Mouse (Mus musculus): Measurements from ENCODE around the gene Cacng7.

Cacng7 gene

DNA sequence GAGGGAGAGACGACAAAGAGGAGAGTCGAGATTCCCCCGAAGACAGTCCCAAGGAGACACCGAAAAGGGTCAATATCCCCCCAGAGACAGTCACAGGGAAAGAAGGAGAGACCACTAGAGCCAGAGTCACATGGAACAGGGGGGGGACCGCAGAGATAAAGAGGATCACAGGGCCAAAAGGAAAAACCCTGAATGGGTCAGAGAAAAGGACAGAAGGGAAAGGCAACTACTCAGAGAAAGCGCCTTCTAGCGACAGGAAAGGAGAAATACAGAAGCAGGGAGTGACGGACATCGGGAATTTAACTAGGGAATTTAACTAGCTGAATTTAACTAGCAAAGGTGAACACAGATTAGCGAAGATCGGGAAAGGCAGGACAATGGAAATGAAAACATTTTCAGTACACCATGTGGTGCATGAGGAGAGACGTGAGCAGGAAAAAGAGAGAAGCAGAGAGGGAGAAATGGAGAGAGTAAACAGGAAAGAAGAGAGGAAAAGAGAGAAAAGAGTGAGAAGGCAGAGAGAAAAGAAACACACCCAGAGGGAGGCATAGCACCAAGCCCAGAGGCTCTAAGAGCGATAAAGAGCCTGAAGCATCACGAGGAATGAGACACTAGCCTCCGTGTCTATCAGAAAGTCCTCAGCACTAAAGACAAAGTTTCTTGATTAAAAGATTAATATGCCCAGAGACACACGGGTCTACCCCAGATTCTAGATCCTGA lies 30.0 kb upstream of the Cacng7 start:
- in situ Hi-C loops (cut with MboI, MseI): no loop called here

DNA sequence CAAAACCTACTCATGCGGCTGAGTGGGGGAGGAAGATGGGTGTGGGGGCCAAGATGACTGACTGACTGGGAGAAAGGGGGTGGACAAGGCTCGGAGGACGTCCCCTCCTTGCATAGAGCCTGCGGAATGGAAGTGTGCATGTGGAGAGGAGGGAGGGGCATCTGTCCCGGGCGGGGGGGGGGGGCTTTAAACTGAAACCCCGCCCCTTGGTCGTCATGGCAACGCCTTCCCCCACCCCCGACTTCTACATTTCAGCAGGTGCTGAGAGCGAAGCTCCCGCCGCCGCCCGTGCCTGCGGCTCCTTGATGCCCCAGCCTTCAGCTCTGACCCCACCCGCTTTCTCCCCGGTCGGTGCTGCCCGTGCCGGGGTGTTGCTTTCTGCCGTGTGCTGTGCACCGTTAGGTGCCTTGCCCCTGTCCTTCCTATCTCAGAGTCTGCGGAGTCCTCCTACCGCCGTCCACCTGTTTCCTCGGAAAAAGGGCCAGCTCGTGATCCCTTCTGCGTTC lies 29.4 kb upstream of the Cacng7 start:
- in situ Hi-C loops (cut with MboI, MseI): no loop called here

DNA sequence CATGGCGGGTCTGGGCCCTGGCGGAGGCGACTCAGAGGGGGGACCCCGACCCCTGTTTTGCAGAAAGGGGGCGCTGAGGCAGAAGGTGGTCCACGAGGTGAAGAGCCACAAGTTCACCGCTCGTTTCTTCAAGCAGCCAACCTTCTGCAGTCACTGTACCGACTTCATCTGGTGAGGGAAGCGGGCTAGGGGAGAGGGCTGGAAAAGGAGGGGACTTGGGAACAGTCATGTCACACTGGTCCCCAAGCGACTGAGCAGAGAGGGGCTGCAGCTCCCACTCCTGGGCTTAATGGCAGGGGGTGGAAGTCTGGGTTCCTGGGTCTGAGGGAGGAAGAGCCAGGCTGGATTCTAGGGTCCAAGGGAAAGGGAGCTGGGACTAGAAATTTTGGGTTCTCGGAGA lies 29.0 kb upstream of the Cacng7 start:
- in situ Hi-C loops (cut with MboI, MseI): no loop called here

DNA sequence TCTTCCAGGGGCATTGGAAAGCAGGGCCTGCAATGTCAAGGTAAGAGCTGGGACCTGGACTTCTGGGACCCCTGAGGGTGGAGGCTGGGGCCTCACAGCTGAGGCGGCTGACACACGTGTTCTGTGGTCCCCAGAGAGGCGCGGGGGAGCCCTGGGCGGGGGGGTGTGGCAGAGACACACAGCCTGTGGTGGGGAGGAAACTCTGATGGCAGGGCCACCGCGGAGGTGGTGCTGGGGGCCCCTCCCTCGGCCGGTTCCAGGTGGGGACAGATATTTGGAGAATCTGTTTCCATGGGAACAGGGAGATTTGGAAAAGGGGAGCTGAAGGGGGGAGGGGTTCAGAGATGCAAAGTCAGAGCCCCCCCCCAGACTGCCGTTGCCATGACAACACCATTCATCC lies 28.5 kb upstream of the Cacng7 start:
- in situ Hi-C loops (cut with MboI, MseI): no loop called here

DNA sequence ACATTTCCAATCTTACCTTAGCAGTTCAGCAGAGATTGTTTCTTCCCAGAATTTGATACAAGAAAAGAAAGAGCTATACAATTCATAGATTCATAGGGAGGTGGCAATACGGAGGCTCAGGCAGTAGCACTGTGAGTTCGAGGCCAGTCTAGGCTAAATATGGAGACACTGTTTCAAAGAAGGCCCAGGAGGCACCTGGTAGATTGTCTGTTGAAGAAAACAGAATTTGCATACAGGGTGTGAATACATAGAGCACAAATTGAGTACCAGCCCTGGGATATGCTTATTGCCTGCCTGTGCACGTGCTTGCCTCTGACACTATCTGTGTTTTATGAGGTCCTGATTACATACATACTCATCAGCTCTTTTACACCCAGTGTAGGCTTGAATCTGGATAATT lies 26.4 kb upstream of the Cacng7 start:
- in situ Hi-C loops (cut with MboI, MseI): loop anchor here (5.0 kb wide), 1 partner anchor 91 kb away; no protein-coding TSS in a partner anchor

DNA sequence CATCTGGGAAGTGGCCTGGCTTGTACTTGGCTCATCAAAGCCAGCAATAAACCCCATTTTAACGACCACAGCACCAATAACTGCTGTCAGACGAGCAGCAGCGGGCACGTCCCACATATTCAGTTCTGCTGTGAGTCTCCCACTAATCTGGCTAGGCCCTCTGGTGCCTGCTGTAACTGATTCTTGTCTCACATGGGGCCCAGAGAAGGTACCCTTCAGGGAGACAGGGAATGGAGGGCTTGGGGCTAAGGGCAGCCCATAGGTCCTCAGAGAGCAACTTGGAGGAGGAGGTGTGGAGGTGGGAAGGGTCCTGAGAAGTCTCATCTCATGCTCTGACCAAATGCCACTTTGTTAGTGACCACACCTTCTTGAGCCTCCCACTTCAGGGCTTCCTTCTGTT lies 24.1 kb upstream of the Cacng7 start:
- in situ Hi-C loops (cut with MboI, MseI): loop anchor here (5.0 kb wide), 1 partner anchor 89 kb away; no protein-coding TSS in a partner anchor

DNA sequence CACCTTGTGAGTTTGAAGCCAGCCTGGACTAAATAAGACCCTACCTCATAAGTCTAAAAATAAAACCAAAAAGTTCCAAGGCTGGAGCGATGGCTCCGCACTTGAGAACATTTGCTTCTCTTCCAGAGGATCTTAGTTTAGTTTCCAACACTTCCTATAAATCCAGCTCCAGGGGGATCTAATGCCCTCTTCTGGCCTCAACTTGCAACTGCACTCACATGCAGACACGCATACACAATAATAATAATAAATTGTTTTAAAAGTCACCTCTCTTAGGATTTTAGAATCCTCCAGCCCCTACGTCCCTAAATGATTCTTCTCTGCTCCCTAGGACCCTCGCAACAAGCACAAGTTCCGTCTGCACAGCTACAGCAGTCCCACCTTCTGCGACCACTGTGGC lies 22.5 kb upstream of the Cacng7 start:
- in situ Hi-C loops (cut with MboI, MseI): no loop called here

DNA sequence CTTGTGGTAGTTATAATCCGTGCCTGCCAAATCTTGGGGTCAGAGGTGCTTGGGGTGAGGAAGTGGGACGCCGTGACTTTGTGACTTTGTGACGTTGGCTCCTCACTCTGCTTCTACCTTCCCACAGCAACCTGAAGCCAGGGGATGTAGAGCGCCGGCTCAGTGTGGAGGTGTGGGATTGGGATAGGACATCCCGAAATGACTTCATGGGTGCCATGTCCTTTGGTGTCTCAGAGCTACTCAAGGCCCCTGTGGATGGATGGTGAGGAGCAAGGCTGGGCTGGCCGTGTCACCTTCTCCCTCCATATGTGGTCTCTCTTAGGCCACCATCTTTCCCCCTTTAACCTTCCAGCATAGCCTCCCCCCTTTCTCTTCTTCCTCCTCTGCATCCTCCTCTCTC lies 19.2 kb upstream of the Cacng7 start:
- in situ Hi-C loops (cut with MboI, MseI): no loop called here

DNA sequence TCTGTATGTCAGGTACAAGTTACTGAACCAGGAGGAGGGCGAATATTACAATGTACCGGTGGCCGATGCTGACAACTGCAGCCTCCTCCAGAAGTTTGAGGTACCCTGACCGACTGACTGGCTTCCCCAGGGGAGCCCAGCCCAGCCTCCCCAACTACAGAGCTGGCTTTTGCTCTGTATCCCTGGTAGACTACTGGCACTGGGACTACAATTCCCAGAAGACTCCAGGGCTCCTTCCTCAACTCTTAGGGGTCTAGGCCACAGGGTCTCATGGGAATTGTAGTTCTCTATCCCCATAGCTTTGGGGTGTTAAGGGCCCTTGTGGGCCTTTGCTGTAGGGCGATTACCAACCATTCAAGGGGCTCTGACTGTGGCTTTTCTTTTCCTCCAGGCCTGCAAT lies 18.6 kb upstream of the Cacng7 start:
- in situ Hi-C loops (cut with MboI, MseI): no loop called here

DNA sequence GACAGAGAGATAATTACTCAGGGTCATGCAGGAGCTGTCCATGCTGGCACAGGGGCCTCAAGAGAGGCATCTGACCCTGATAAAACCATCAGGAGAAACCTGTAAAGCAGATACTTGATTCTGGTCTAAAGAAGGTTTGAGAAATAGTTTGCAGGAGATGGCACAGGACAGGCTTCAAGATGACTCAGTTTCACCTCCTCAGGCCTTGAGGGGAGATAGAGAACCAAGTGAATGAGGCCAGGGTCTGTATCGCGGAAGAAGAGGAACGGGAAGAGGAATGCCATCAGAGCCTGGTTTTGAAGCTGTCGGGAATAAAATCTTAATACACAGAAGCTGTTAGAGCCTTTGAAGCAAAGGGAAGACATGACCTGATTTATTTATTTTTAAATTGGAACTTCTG lies 15.1 kb upstream of the Cacng7 start:
- in situ Hi-C loops (cut with MboI, MseI): no loop called here

DNA sequence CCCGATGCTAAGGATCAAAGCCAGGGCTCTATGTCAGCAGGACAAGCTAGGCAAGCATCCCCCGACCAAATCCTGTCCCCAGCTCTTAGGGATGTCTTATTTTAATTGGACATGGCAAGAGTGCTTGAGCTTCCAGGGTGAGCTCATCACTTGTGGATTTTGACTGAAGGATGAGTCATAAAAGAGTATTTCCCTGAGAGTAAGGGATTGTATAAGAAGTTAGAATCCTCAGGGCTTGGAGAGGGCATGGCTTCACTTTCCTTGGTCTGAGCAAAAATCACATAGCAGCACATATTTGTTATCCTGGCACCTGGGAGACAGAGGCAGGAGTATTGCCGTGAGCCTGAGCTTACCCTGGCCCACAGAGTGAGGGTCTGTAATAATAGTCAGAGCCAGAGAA lies 11.9 kb upstream of the Cacng7 start:
- in situ Hi-C loops (cut with MboI, MseI): no loop called here

DNA sequence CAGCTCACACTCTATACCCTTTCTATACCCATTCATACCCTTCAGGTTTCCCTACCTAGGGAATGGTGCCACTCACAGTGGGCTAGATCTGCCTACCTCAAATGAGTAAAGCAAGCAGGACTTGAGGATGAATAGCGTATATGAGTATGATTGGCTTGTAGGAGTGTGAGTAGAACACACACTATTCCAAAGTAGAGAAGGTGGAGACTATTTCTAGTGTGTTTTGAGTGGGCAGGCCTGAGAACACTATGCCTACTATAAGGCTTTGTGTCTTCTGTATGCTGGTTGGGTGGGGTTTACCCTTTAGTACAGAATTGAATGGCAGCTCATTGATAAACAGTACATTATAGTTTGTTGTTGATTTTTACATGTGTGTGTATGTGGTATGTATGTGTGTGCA lies 8.9 kb upstream of the Cacng7 start:
- in situ Hi-C loops (cut with MboI, MseI): no loop called here

DNA sequence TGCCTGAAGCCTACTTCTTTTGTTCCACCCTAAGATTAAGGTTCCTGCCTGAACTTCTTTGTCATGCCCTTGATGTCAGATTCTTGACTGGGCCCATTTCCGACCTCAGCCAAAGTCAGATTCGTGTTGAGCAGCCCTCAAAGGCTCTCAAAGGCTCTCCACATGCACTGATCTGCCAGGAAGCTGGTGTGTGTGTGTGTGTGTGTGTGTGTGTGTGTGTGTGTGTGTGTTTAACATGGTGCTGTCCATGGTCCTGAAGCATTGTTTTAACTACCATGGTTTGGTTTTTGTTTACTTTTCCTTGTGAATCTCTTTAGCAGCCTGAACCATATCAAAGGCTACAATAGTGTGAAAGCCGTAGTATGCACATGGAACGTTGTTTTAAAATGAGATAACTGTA lies 4.8 kb upstream of the Cacng7 start:
- in situ Hi-C loops (cut with MboI, MseI): no loop called here

DNA sequence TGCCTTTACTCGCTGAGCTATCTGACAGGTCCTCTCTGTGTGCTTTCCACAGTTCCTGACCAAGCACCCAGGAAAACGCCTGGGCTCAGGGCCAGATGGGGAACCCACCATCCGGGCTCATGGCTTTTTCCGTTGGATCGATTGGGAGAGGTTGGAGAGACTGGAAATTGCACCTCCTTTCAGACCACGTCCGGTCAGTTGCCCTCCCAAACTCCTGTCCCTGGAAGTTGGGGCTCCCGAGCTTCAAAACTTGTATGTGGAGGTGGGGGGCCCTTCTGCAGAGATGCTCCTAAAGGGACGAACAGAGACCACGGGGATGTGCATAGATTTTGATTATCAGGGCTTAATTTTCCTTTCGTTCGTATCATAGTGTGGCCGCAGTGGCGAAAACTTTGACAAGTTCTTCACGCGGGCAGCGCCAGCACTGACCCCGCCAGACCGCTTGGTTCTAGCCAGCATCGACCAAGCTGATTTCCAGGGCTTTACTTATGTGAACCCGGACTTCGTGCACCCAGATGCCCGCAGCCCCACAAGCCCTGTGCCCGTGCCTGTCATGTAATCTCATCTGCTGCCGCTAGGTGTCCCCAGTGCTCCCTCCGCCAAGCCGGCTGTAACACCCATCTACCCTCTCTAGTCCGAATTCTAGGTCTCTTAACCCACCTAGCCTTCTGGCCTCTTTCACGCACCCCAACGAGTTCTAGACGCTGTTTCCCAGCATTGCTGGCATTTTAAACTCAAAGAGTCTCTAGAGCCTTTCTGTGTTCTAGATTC lies 2.8 kb upstream of the Cacng7 start:
- in situ Hi-C loops (cut with MboI, MseI): no loop called here

DNA sequence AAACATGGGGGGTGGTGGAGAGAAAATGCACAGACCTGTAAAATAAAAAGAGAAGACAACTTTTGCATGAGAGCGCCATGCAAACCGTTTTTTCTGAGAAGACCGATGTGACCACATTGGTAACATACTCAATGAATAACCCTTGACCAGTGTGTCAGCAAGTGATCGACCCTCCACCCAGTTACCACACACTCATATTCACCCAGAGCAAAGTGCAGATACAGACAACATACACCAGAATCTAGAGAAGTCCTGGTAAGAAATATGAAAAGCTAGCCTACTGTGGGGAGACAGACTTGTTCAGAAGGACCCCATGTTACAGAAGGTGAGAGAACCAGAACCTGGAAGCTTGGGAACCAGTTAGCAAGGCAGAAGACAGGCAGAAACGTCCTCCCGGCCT lies 1.6 kb upstream of the Cacng7 start:
- in situ Hi-C loops (cut with MboI, MseI): no loop called here

DNA sequence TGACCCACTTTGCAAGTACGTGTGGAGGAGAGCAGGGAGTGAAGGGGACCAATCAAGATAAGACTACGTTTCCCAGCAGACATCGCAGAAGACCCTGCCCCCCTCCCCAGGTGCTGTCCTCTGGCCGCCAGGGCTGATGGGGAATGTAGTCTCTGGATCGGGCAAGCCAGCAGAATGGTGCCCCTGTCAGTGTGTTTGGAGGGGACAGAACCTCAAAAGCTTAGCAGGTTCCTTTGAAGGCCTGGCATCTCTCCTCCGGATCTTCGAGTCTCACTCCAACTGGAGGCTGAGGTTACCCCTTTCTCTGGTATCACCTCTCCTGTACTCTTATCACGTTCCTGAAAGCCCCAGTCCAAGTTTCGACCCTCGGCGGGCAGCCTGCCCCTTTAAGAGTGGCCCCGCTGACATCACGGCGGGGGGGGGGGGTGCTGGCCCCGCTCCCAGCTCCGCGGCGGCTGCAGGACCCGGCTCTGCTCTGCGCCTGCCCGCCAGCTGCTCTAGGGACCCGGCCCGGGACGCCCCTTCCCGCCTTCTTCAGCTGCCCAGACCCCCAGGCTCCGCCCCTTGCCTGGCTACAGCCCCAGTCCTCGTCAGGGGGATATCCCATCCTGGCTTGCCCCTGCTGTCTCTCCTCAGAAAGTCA lies 1.1 kb upstream of the Cacng7 start:
- in situ Hi-C loops (cut with MboI, MseI): no loop called here

DNA sequence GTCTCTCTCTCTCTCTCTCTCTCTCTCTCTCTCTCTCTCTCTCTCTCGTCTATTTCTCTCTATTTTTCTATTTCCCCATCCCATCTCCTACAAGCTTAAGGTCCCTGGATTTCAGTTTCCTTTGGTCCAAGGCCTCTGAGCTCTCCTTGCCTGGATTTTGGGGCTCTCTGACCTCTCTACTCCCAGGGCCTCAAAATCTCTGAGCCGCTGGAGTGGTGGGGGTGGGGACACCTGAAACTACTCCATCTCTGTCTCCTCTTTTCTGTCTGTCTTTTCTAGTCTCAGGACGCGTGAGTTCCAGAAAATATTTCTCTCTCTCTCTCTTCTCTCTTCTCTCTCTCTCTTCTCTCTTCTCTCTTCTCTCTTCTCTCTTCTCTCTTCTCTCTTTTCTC lies 535 bp upstream of the Cacng7 start:
- in situ Hi-C loops (cut with MboI, MseI): no loop called here

DNA sequence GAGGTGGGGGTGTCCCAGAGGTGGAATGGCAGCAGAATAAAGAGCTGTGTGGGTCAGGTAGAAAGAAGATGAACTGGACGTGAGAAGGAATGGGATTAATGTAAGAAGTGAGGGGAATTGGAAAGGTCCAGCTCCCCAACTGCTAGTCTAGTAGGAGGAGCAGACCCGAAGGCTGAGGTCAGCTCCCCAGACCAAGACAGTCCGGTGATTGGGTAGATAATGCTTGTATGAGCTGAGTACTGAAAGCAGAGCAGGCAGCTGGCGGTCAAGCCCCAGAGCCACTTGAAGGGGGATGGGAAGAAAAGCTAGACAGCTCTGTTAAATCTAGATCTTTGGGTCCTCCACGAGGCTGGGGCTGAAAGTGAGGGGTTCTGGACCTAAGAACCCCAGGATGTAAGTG lies 787 bp downstream of the Cacng7 start:
- in situ Hi-C loops (cut with MboI, MseI): no loop called here

DNA sequence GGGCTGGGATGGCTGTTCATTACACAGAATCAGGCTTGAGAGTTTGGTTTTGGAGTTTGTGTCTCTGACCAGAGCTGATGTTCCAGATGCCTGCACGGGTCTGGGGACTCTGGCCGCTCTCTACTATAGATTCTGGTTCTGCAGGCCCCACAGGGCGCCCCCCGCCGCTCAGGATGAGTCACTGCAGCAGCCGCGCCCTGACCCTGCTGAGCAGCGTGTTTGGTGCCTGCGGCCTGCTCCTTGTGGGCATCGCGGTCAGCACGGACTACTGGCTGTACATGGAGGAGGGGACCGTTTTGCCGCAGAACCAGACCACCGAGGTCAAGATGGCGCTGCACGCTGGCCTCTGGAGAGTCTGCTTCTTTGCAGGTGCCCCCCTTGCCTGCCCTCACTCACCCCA lies 3.7 kb downstream of the Cacng7 start:
- in situ Hi-C loops (cut with MboI, MseI): no loop called here

DNA sequence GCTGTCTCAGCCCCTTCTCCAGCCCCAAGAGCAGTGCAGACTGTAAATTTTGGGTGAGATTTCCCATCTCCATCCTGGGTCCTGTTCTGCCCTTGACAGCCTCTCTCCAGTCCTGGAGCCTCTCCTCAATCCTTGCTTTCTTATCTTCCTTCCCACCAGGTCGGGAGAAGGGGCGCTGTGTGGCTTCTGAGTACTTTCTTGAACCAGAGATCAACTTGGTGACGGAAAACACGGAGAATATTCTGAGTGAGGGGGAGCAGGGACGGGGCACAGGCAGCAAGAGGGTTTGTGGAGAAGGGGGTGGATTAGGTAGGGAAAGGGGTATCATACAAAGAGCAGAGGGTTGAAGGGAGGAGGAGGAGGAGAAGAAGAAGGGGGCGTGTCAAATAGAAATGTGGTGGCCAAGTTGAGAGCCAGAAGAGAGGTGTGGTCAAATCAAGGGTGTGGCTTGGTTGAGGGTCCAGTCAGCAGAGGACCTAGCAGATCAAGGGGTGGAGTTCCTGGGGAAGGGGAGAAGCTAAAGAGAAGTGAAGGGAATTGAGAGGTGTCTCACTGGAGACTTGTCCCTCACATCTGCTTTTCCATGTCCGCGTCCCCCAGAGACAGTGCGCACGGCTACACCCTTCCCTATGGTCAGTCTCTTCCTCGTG lies 5.7 kb downstream of the Cacng7 start:
- in situ Hi-C loops (cut with MboI, MseI): no loop called here

DNA sequence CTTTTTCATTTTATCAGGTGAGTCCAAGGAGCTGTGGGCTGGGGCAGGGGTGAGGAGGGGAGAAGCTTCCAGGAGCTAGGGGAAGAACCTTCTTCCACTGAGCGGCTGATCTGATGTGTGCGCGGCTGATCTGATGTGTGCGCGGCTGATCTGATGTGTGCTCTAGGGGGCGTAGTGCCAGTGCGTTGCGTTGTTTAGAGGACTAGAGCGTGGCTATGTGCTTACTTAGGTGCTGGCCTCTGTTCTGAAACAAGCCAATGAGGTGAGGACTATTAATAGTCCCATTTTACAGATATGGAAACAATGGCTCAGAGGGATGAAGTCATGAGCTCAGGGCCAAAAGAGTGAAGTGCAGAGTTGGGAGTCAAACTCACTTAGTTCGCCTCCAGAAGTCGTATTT lies 6.3 kb downstream of the Cacng7 start:
- in situ Hi-C loops (cut with MboI, MseI): no loop called here

DNA sequence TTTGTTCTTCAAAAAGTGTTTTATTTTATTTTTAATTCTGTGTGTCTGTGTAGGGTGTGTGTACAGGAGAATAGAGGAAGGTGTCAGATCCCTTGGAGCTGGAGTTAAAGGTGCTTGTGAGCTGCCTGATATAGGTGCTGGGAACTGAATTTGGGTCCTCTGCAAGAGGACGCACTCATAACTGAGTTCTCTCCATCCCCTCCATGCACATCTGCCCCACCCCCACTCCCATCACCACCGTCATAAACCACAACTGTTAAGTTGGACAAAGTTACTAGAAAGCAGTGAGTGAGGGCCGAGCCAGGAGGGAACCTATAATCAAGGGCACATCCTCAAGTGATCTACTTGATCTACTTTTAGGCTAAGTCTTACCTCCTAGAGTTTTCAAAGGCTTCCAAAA lies 11.1 kb downstream of the Cacng7 start:
- in situ Hi-C loops (cut with MboI, MseI): no loop called here

All from T-helper 1 cell (primary cell).